Mouse (Mus musculus): ENCODE measurements at regions not wholly inside any gene's neighbourhood (a gene's known extent, or its start where the extent isn't known, plus 50 kb on each side); places are given as distances from the start of the nearest gene placed in this dataset.
"Not testable (repeated sequence)": the region's sequence is repeated elsewhere in the genome, so short reads cannot be mapped to it uniquely, and the experiment has no call there.

GRCm38 (mm10) chr12:49084505-49084904, 298.0 kb upstream of the Foxg1 start:
- Histone ChIP-seq H3K4me1 (replicated peaks; ENCODE audit: insufficient read depth, low read length) (no peaks in the 10 kb centered on the region), H3K27ac (no peak overlapping the region), H3K27me3 (ENCODE audit: insufficient read depth, low read length) (no peaks in the 10 kb centered on the region), H3K4me3 (replicated peaks; ENCODE audit: low read depth, low read length) (no peak overlapping the region), H3K36me3 (ENCODE audit: insufficient read depth, low read length) (no peaks in the 10 kb centered on the region), H3K9ac (ENCODE audit: low read depth, low read length) (no peak overlapping the region), H3K9me3 (replicated peaks; ENCODE audit: low read length) (no peaks in the 10 kb centered on the region), H3K4me2 (ENCODE audit: low read length) (no peak overlapping the region)
- DNase-seq (ENCODE audit: low spot score) = no peak
- no peak for TF ChIP-seq CTCF (IDR thresholded peaks at IDR 0.05; ENCODE audit: low read depth)
- ATAC-seq (replicated peaks; ENCODE audit: low FRiP score, low read depth) = no peak

DNA sequence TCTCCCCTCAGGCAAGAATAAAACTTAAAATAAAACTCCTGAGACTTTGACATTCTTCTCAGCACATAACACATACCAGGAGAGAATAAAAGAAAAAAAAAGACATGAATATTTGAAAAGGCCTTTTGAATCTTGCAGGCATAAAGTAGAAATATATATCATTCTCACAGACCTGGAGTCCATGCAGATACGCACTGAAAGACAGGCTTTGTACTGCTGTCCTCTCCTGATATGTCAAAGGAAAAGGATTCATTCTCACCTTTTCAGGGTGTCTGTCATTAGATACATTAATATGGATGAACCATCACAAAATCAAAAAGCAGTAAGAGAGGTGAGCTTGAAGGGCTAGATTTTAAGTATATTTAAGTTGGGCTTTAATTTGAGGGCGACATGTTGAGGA, 296.4 kb upstream of the Foxg1 start:
- no peak overlapping the region for H3K4me2 ChIP-seq (ENCODE audit: low read length)
- no peak overlapping the region for H3K9ac ChIP-seq (ENCODE audit: low read depth, low read length)
- no peaks in the 10 kb centered on the region for H3K36me3 ChIP-seq (ENCODE audit: insufficient read depth, low read length)
- ATAC-seq (replicated peaks; ENCODE audit: low FRiP score, low read depth) (no peak), DNase-seq (ENCODE audit: low spot score) (no peak)
- TF ChIP-seq CTCF (IDR thresholded peaks at IDR 0.05; ENCODE audit: low read depth) = no peak
- H3K27ac ChIP-seq = no peak overlapping the region
- WGBS = 74% methylated on average over 2 of the region's 2 CpGs
- H3K27me3 ChIP-seq (ENCODE audit: insufficient read depth, low read length) = no peaks in the 10 kb centered on the region
- no peaks in the 10 kb centered on the region for H3K4me1 ChIP-seq (replicated peaks; ENCODE audit: insufficient read depth, low read length)
- H3K9me3 ChIP-seq (replicated peaks; ENCODE audit: low read length) = no peaks in the 10 kb centered on the region
- no peak overlapping the region for H3K4me3 ChIP-seq (replicated peaks; ENCODE audit: low read depth, low read length)

- TF ChIP-seq CTCF (IDR thresholded peaks at IDR 0.05; ENCODE audit: low read depth) = no peak
- DNase-seq (ENCODE audit: low spot score) = peak; percentile 3
- Histone ChIP-seq H3K9ac (ENCODE audit: low read depth, low read length) (no peak overlapping the region), H3K9me3 (replicated peaks; ENCODE audit: low read length) (no peaks in the 10 kb centered on the region), H3K36me3 (ENCODE audit: insufficient read depth, low read length) (no peaks in the 10 kb centered on the region), H3K27ac (no peak overlapping the region), H3K4me2 (ENCODE audit: low read length) (no peak overlapping the region), H3K4me3 (replicated peaks; ENCODE audit: low read depth, low read length) (no peak overlapping the region), H3K4me1 (replicated peaks; ENCODE audit: insufficient read depth, low read length) (no peaks in the 10 kb centered on the region), H3K27me3 (ENCODE audit: insufficient read depth, low read length) (no peaks in the 10 kb centered on the region)
- 64% methylated on average over 1 of the region's 1 CpGs for WGBS
- ATAC-seq (replicated peaks; ENCODE audit: low FRiP score, low read depth) = no peak
These were observed 292.3 kb upstream of the Foxg1 start for GRCm38 (mm10) chr12:49090177-49090576.

DNA sequence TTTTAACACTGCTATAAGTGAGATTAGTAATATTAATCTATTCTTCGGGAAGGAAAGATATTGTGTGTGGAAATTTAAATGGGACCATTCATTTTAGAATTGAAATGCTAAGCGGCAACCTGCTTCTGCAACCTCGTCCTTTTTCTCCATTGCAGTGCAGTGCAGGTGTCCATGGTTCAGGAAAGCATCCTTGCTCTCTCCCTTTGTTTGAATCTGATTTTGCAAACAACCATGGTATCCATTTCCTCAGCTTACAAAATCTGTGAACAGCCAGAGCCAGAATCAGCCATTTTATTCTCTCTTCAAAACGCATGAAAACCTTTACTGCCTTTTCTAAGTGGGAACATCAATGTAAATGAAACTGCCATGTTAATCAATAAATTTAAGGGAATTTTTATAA, 276.5 kb upstream of the Foxg1 start:
- Histone ChIP-seq H3K36me3 (ENCODE audit: insufficient read depth, low read length) (no peaks in the 10 kb centered on the region), H3K4me3 (replicated peaks; ENCODE audit: low read depth, low read length) (no peak overlapping the region), H3K4me2 (ENCODE audit: low read length) (no peak overlapping the region), H3K4me1 (replicated peaks; ENCODE audit: insufficient read depth, low read length) (no peaks in the 10 kb centered on the region), H3K27ac (no peak overlapping the region), H3K9me3 (replicated peaks; ENCODE audit: low read length) (no peaks in the 10 kb centered on the region), H3K27me3 (ENCODE audit: insufficient read depth, low read length) (no peaks in the 10 kb centered on the region), H3K9ac (ENCODE audit: low read depth, low read length) (no peak overlapping the region)
- DNase-seq (ENCODE audit: low spot score) = no peak
- TF ChIP-seq CTCF (IDR thresholded peaks at IDR 0.05; ENCODE audit: low read depth) = no peak
- 65% methylated on average over 4 of the region's 4 CpGs for WGBS
- no peak for ATAC-seq (replicated peaks; ENCODE audit: low FRiP score, low read depth)

GRCm38 (mm10) chr12:49106399-49107382, 275.8 kb upstream of the Foxg1 start:
- no peaks in the 10 kb centered on the region for H3K9me3 ChIP-seq (replicated peaks; ENCODE audit: low read length)
- DNase-seq (ENCODE audit: low spot score) = peak; percentile 67

GRCm38 (mm10) chr12:49107415-49108148, 274.9 kb upstream of the Foxg1 start:
- ATAC-seq (replicated peaks; ENCODE audit: low FRiP score, low read depth) (no peak), DNase-seq (ENCODE audit: low spot score) (no peak)
- no peak overlapping the region for H3K27ac ChIP-seq
- H3K27me3 ChIP-seq (ENCODE audit: insufficient read depth, low read length) = no peaks in the 10 kb centered on the region
- H3K9ac ChIP-seq (ENCODE audit: low read depth, low read length) = no peak overlapping the region
- H3K4me1 ChIP-seq (replicated peaks; ENCODE audit: insufficient read depth, low read length) = no peaks in the 10 kb centered on the region
- no peaks in the 10 kb centered on the region for H3K9me3 ChIP-seq (replicated peaks; ENCODE audit: low read length)
- no peak overlapping the region for H3K4me2 ChIP-seq (ENCODE audit: low read length)
- no peak for TF ChIP-seq CTCF (IDR thresholded peaks at IDR 0.05; ENCODE audit: low read depth)
- 32% methylated on average over 10 of the region's 10 CpGs for WGBS
- no peak overlapping the region for H3K4me3 ChIP-seq (replicated peaks; ENCODE audit: low read depth, low read length)
- no peaks in the 10 kb centered on the region for H3K36me3 ChIP-seq (ENCODE audit: insufficient read depth, low read length)

More at GRCm38 (mm10) chr12:49106399-49107382, 275.8 kb upstream of the Foxg1 start:
- peak; percentile 72 for TF ChIP-seq CTCF (IDR thresholded peaks at IDR 0.05; ENCODE audit: low read depth)
- H3K36me3 ChIP-seq (ENCODE audit: insufficient read depth, low read length) = no peaks in the 10 kb centered on the region
- 27% methylated on average over 7 of the region's 7 CpGs for WGBS
- no peak overlapping the region for H3K4me3 ChIP-seq (replicated peaks; ENCODE audit: low read depth, low read length)
- H3K9ac ChIP-seq (ENCODE audit: low read depth, low read length) = no peak overlapping the region
- H3K4me1 ChIP-seq (replicated peaks; ENCODE audit: insufficient read depth, low read length) = no peaks in the 10 kb centered on the region
- no peak overlapping the region for H3K4me2 ChIP-seq (ENCODE audit: low read length)
- no peaks in the 10 kb centered on the region for H3K27me3 ChIP-seq (ENCODE audit: insufficient read depth, low read length)
- no peak for ATAC-seq (replicated peaks; ENCODE audit: low FRiP score, low read depth)
- H3K27ac ChIP-seq = no peak overlapping the region

DNA sequence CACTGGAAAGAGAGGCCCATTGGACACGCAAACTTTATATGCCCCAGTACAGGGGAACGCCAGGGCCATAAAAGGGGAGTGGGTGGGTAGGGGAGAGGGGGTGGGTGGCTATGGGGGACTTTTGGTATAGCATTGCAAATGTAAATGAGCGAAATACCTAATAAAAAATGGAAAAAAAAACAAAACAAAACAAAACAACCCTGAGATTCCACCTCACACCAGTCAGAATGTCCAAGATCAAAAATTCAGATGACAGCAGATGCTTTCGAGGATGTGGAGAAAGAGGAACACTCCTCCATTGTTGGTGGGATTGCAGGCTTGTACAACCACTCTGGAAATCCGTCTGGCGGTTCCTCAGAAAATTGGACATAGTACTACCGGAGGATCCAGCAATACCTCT, 251.4 kb upstream of the Foxg1 start:
- 82% methylated on average over 4 of the region's 7 CpGs for WGBS
- ATAC-seq (replicated peaks; ENCODE audit: low FRiP score, low read depth); H3K9ac ChIP-seq (ENCODE audit: low read depth, low read length); H3K4me2 ChIP-seq (ENCODE audit: low read length); H3K36me3 ChIP-seq (ENCODE audit: insufficient read depth, low read length); H3K27ac ChIP-seq; H3K9me3 ChIP-seq (replicated peaks; ENCODE audit: low read length); DNase-seq (ENCODE audit: low spot score); H3K27me3 ChIP-seq (ENCODE audit: insufficient read depth, low read length); H3K4me3 ChIP-seq (replicated peaks; ENCODE audit: low read depth, low read length); H3K4me1 ChIP-seq (replicated peaks; ENCODE audit: insufficient read depth, low read length): not testable (repeated sequence)
